Mouse (Mus musculus) lung, adult 2 months (tissue): ENCODE data around the gene Rsrc1. TPM values are rescaled to one million over a fixed set of nuclear protein-coding genes. Genes with fewer than 3 reads are reported as not detected.
A peak's percentile ranks its signal among the peaks of the same experiment; 100 is the strongest.

ENCODE experiments used
- DNase-seq: peaks from one replicate; pipeline ENCODE4 v3.0.0; 2022
- H3K4me1 ChIP-seq: fragments of 200-500 bp; 2 replicates; pipeline ENCODE4 v1.6.1; 2011; ENCODE audit warnings: low read length; ENCODE audit not compliant: control insufficient read depth, insufficient read depth
- H3K4me3 ChIP-seq: fragments of 200-500 bp; replicated peaks from 2 replicates; pipeline ENCODE3; 2011; ENCODE audit warnings: low read depth, mild to moderate bottlenecking, control low read depth, low read length; ENCODE audit errors: extremely low read depth
- CTCF ChIP-seq: fragments of 200-500 bp; IDR thresholded peaks from 2 replicates; pipeline ENCODE4 v1.5.1; 2011; ENCODE audit warnings: mild to moderate bottlenecking, low read length, control low read depth; ENCODE audit not compliant: insufficient read depth
- POLR2A ChIP-seq: fragments of 200-500 bp; IDR thresholded peaks from 2 replicates; pipeline ENCODE4 v1.6.1; 2011; ENCODE audit warnings: low read depth, mild to moderate bottlenecking, control low read depth, low read length, borderline replicate concordance; ENCODE audit errors: extremely low read depth
- WGBS: fragments of 180-500 bp; shearing (Covaris S2); methylation state at CpG from one replicate; pipeline ENCODE4 v1.1.7; 2018; 5-methylcytosine and 5-hydroxymethylcytosine counted together
- polyA plus RNA-seq: library from polyadenylated mRNA; depleted of rRNA; stranded (reverse); fragments of >200 nt; gene quantifications from 2 replicates; pipeline ENCODE4 v1.2.3, GENCODE M21; 2012

The Rsrc1 gene
- polyA plus RNA-seq, 1 experiment, result 4.1 TPM

GRCm38 (mm10) chr3:67352763-67353149 lies 371.6 kb downstream of the Rsrc1 start:
- H3K4me3 ChIP-seq, result no peak overlapping the region
- WGBS, result 87% methylated on average over 3 of the region's 3 CpGs
- TF ChIP-seq POLR2A (no peak), CTCF (no peak)
- DNase-seq, result no peak
- no peaks in the 10 kb centered on the region for H3K4me1 ChIP-seq

- TF ChIP-seq CTCF (no peak), POLR2A (no peak)
- no peak overlapping the region for H3K4me3 ChIP-seq
- DNase-seq, result no peak
- H3K4me1 ChIP-seq, result no peaks in the 10 kb centered on the region
- 86% methylated on average over 7 of the region's 7 CpGs for WGBS
Observed at GRCm38 (mm10) chr3:67358376-67358775, 377.2 kb downstream of the Rsrc1 start.

GRCm38 (mm10) chr3:67366087-67366892 lies 385.1 kb downstream of the Rsrc1 start:
- Histone ChIP-seq H3K4me3 (no peak overlapping the region), H3K4me1 (no peaks in the 10 kb centered on the region)
- TF ChIP-seq POLR2A (no peak), CTCF (no peak)
- WGBS, result 66% methylated on average over 4 of the region's 4 CpGs
- DNase-seq, result no peak

- 61% methylated on average over 6 of the region's 6 CpGs for WGBS
- no peak for DNase-seq
Observed at GRCm38 (mm10) chr3:67367481-67367880, 386.3 kb downstream of the Rsrc1 start.

GRCm38 (mm10) chr3:67369407-67370079 lies 388.4 kb downstream of the Rsrc1 start:
- no peak overlapping the region for H3K4me3 ChIP-seq
- 64% methylated on average over 5 of the region's 5 CpGs for WGBS
- no peaks in the 10 kb centered on the region for H3K4me1 ChIP-seq
- DNase-seq, result no peak
- TF ChIP-seq POLR2A, result no peak
- no peak for TF ChIP-seq CTCF

More at GRCm38 (mm10) chr3:67367481-67367880, 386.3 kb downstream of the Rsrc1 start:
- Histone ChIP-seq H3K4me1 (no peaks in the 10 kb centered on the region), H3K4me3 (no peak overlapping the region)
- no peak for TF ChIP-seq CTCF
- TF ChIP-seq POLR2A, result no peak

- TF ChIP-seq POLR2A, result no peak
- TF ChIP-seq CTCF, result no peak
- H3K4me3 ChIP-seq, result no peak overlapping the region
Observed at GRCm38 (mm10) chr3:67372194-67372593, 391.0 kb downstream of the Rsrc1 start.

GRCm38 (mm10) chr3:67372781-67373180 lies 391.6 kb downstream of the Rsrc1 start:
- DNase-seq, result no peak

More at GRCm38 (mm10) chr3:67372194-67372593, 391.0 kb downstream of the Rsrc1 start:
- no peak for DNase-seq
- WGBS, result 80% methylated on average over 4 of the region's 4 CpGs
- no peaks in the 10 kb centered on the region for H3K4me1 ChIP-seq

GRCm38 (mm10) chr3:67373872-67374271 lies 392.7 kb downstream of the Rsrc1 start, which contains the start of gene Mlf1:
Gene Mlf1 (plus strand): TSS chr3:67374097.
- peak; percentile 76 for DNase-seq
- H3K4me1 ChIP-seq, result no peaks in the 10 kb centered on the region
- peak within 1 kb of the TSS; percentile 53 for H3K4me3 ChIP-seq
- under 1% methylated on average over 35 of the region's 35 CpGs for WGBS
- no peak for TF ChIP-seq CTCF
- TF ChIP-seq POLR2A, result no peak

More at GRCm38 (mm10) chr3:67372781-67373180, 391.6 kb downstream of the Rsrc1 start:
- TF ChIP-seq POLR2A (no peak), CTCF (no peak)
- Histone ChIP-seq H3K4me1 (no peaks in the 10 kb centered on the region), H3K4me3 (no peak overlapping the region)
- 35% methylated on average over 5 of the region's 5 CpGs for WGBS

GRCm38 (mm10) chr3:67374360-67374778 lies 393.2 kb downstream of the Rsrc1 start:
- TF ChIP-seq POLR2A (no peak), CTCF (no peak)
- peak overlapping the region; percentile 53 for H3K4me3 ChIP-seq
- DNase-seq, result no peak
- 29% methylated on average over 7 of the region's 7 CpGs for WGBS
- H3K4me1 ChIP-seq, result no peaks in the 10 kb centered on the region

GRCm38 (mm10) chr3:67375063-67375462 lies 393.9 kb downstream of the Rsrc1 start, which contains the start of gene Gm17402:
Gene Gm17402 (minus strand): TSS chr3:67375163.
- peak within 1 kb of the TSS; percentile 53 for H3K4me3 ChIP-seq
- no peaks in the 10 kb centered on the region for H3K4me1 ChIP-seq
- TF ChIP-seq CTCF, result no peak
- no peak for TF ChIP-seq POLR2A
- 29% methylated on average over 3 of the region's 3 CpGs for WGBS
- DNase-seq, result no peak
